Mouse (Mus musculus): Measurements from ENCODE around the gene Ist1. TPM values are rescaled to one million over a fixed set of nuclear protein-coding genes. Genes with fewer than 3 reads are reported as not detected.

Ist1 gene
- polyA plus RNA-seq, 1 experiment from 2014 or later = 154 TPM

- Histone ChIP-seq H3K4me1 (replicated peaks; ENCODE audit: control insufficient read depth, insufficient read depth, low read length) (no peaks in the 10 kb centered on the region), H3K36me3 (replicated peaks; ENCODE audit: control insufficient read depth, insufficient read depth) (no peaks in the 10 kb centered on the region), H3K27ac (no peak overlapping the region), H3K27me3 (ENCODE audit: control insufficient read depth, insufficient read depth, low read length) (no peaks in the 10 kb centered on the region), H3K4me3 (replicated peaks; ENCODE audit: low read length) (no peak overlapping the region), H3K9me3 (ENCODE audit: control insufficient read depth, low read length) (no peaks in the 10 kb centered on the region; the same call in 1 of the 2 replicates), H3K4me2 (replicated peaks) (no peak overlapping the region), H3K9ac (no peak overlapping the region)
- 81% methylated on average over 6 of the region's 6 CpGs for WGBS
- DNase-seq (ENCODE audit: low spot score) (no peak), ATAC-seq (ENCODE audit: low FRiP score) (no peak)
Measured at GRCm38 (mm10) chr8:109628638-109629037, 64.4 kb downstream of the Ist1 start.

Other genes starting within 250 kb of the Ist1 start
- 3.2 TPM in 2 replicates for gene Pmfbp1, start 199.2 kb downstream of the Ist1 start, polyA plus RNA-seq (2014; fragmentation: Nextera tagmentation; extraction: Ambion mirVana)
- gene Dhx38, start 127.4 kb downstream of the Ist1 start, polyA plus RNA-seq (2014; fragmentation: Nextera tagmentation; extraction: Ambion mirVana) = 12.7 and 14.7 TPM in 2 replicates
- gene Txnl4b, start 127.4 kb downstream of the Ist1 start, polyA plus RNA-seq (2014; fragmentation: Nextera tagmentation; extraction: Ambion mirVana) = 28.2 and 31.2 TPM in 2 replicates
- gene Hp, start 114.1 kb downstream of the Ist1 start, polyA plus RNA-seq (2014; fragmentation: Nextera tagmentation; extraction: Ambion mirVana) = 0.40 and 0.43 TPM in 2 replicates
- 29.5 and 31.4 TPM in 2 replicates for gene Dhodh, start 84.6 kb downstream of the Ist1 start, polyA plus RNA-seq (2014; fragmentation: Nextera tagmentation; extraction: Ambion mirVana)
- gene Pkd1l3, start 78.7 kb downstream of the Ist1 start, polyA plus RNA-seq (2014; fragmentation: Nextera tagmentation; extraction: Ambion mirVana) = 0.13 and 0.23 TPM in 2 replicates
- gene Zfp821, start 12.3 kb upstream of the Ist1 start, polyA plus RNA-seq (2014; fragmentation: Nextera tagmentation; extraction: Ambion mirVana) = 71.4 and 75.8 TPM in 2 replicates
- gene Atxn1l, start 44.5 kb upstream of the Ist1 start, polyA plus RNA-seq (2014; fragmentation: Nextera tagmentation; extraction: Ambion mirVana) = 4.6 TPM in 2 replicates
- 39.1 and 46.5 TPM in 2 replicates for gene Ap1g1, start 85.3 kb upstream of the Ist1 start, polyA plus RNA-seq (2014; fragmentation: Nextera tagmentation; extraction: Ambion mirVana)
- gene Phlpp2, start 175.3 kb upstream of the Ist1 start, polyA plus RNA-seq (2014; fragmentation: Nextera tagmentation; extraction: Ambion mirVana) = 4.7 and 4.8 TPM in 2 replicates